Mouse (Mus musculus) heart, postnatal 25 days (tissue): Measurements from ENCODE around the gene C130032M10Rik. TPM values are rescaled to one million over a fixed set of nuclear protein-coding genes. Genes with fewer than 3 reads are reported as not detected.

Source experiments
- total RNA-seq, 2 experiments: library from RNA; stranded (reverse); gene quantifications; 2 replicates each; pipeline ENCODE4 v1.2.3; 2021

C130032M10Rik gene
- total RNA-seq, 2 experiments from 2014 or later = not detected

Other genes starting within 250 kb of the C130032M10Rik start
- not detected for gene Bcl2a1c, start 185.6 kb upstream of the C130032M10Rik start, total RNA-seq
- gene Crtap, start 125.0 kb upstream of the C130032M10Rik start, total RNA-seq = 10 to 100 TPM; 30.4 to 32.4 TPM
- 10 to 100 TPM; 14.8 to 16.3 TPM for gene Glb1, start 114.6 kb upstream of the C130032M10Rik start, total RNA-seq
- 1 to 10 TPM; 3.4 to 4.2 TPM for gene Tmppe, start 114.6 kb upstream of the C130032M10Rik start, total RNA-seq
- gene Ccr4, start 10.8 kb upstream of the C130032M10Rik start, total RNA-seq = not detected
- not detected for gene Trim71, start 48.7 kb downstream of the C130032M10Rik start, total RNA-seq
- 10 to 100 TPM; 19.7 to 21.8 TPM for gene Cnot10, start 124.5 kb downstream of the C130032M10Rik start, total RNA-seq
- gene Dync1li1, start 173.1 kb downstream of the C130032M10Rik start, total RNA-seq = 10 to 100 TPM; 72.6 to 75.8 TPM
- 10 to 100 TPM; 23.4 to 27.2 TPM for gene Cmtm6, start 215.4 kb downstream of the C130032M10Rik start, total RNA-seq